Mouse (Mus musculus) central nervous system, embryonic 14 days (tissue): ENCODE data around the gene Ndufaf7. TPM values are rescaled to one million over a fixed set of nuclear protein-coding genes. Genes with fewer than 3 reads are reported as not detected.

ENCODE experiments used
- polyA plus RNA-seq: library from polyadenylated mRNA; depleted of rRNA; stranded (reverse); fragments of >200 nt; gene quantifications from 2 replicates; pipeline ENCODE4 v1.2.3, GENCODE M21; 2012; rRNA removed

The Ndufaf7 gene
- polyA plus RNA-seq = 31.7 and 32.6 TPM in 2 replicates

GRCm38 (mm10) chr17:78936466-78937228 is at the start of gene Ndufaf7, which contains the start of gene Cebpz:
TSS of gene Ndufaf7 (plus strand) at chr17:78937136.
TSS of gene Cebpz (minus strand) at chr17:78937066.

GRCm38 (mm10) chr17:78906892-78907291 is 30.0 kb upstream of the Ndufaf7 start, which contains the start of gene Sult6b1:
TSS of gene Sult6b1 (minus strand) at chr17:78906992.

GRCm38 (mm10) chr17:78916369-78916813 is 20.5 kb upstream of the Ndufaf7 start, which contains the start of gene Cebpzos:
TSS of gene Cebpzos (plus strand) at chr17:78916500.

Other genes starting within 250 kb of the Ndufaf7 start
- gene Strn, start 199.9 kb upstream of the Ndufaf7 start, polyA plus RNA-seq = 9.8 and 10.3 TPM in 2 replicates
- gene Heatr5b, start 101.8 kb upstream of the Ndufaf7 start, polyA plus RNA-seq = 31.1 and 33.2 TPM in 2 replicates
- 31.1 and 31.5 TPM in 2 replicates for gene Gpatch11, start 101.6 kb upstream of the Ndufaf7 start, polyA plus RNA-seq
- 3.0 and 3.7 TPM in 2 replicates for gene Eif2ak2, start 54.6 kb upstream of the Ndufaf7 start, polyA plus RNA-seq
- 0.07 and 0.10 TPM in 2 replicates for gene Sult6b1, start 30.1 kb upstream of the Ndufaf7 start, polyA plus RNA-seq
- 45.3 and 49.8 TPM in 2 replicates for gene Cebpzos, start 20.6 kb upstream of the Ndufaf7 start, polyA plus RNA-seq
- 25.5 and 25.7 TPM in 2 replicates for gene Cebpz, start 70 bp upstream of the Ndufaf7 start, polyA plus RNA-seq
- 25.7 and 27.8 TPM in 2 replicates for gene Prkd3, start 83.7 kb downstream of the Ndufaf7 start, polyA plus RNA-seq
- gene Qpct, start 114.8 kb downstream of the Ndufaf7 start, polyA plus RNA-seq = 7.2 and 7.5 TPM in 2 replicates